8 mouse cellular contexts compared by ENCODE assay signal in the genomic region with DNA sequence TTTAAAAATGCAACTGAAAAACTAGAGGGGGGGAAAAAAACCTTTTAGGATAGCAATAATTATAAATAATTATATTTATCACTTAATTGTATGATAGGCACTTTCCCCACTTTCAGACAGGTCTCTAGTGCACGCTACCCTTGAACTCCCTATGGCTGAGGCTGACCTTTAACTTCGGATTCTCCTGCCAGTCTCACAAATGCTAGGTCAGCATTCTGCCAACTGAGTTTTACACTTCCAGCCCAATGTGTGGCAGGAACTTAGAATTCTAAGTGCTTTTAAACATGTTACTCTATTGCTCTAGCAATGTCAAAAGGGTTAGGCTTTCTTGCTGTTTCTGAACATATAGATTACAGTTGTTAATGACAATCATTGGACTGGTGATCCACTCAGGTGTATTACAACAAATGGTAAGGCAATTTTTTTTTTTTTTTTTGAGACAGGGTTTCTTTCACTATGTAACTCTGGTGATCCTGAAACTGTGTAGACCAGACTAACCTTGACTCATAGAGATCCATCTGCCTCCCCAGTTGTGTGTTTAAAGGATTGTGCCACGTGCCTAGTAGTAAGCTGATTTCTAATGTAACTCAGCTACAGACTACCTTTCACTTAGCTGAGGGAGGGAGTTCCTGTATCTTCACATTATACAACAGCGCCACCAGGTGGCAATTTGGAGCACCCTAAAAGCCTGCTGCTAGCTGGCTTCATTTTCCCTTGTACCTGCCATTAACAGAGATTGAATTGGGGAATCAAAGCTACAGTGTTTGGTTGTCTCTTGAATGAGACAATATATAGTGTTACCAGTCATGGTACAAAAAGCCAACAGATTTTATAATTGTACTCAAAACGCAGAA. TPM values are rescaled to one million over a fixed set of nuclear protein-coding genes. Genes with fewer than 3 reads are reported as not detected.
DNase-seq lines count a peak whose midpoint lies in the region; ATAC-seq and TF ChIP-seq lines count a peak whose summit lies in the region.

No protein-coding gene starts in this region.

- no peak overlapping the region for H3K27ac ChIP-seq in intestine, postnatal 0 days (ENCODE audit: low read depth, low read length)
- no peak overlapping the region for H3K27ac ChIP-seq in stomach, embryonic 14.5 days (ENCODE audit: low read length)

- DNase-seq in B cell, adult 2 months: peak; percentile 83 to 85
- DNase-seq in T-cell, adult 2 months (ENCODE audit: low spot score): peak; percentile 72
- peak; percentile 79 to 84 for DNase-seq in cerebellum, postnatal 36 days
- peak; percentile 79 for DNase-seq in gastrocnemius, adult 18-20 months (ENCODE audit: low spot score)
- peak; percentile 76 for DNase-seq in liver
- DNase-seq in naive thymus-derived CD4-positive, alpha-beta T cell, adult 2 months (ENCODE audit: low read depth): peak; percentile 91

- H3K4me2 ChIP-seq in intestine, postnatal 0 days (replicated peaks; ENCODE audit: low read depth): no peak overlapping the region
- H3K4me2 ChIP-seq in stomach, embryonic 14.5 days (replicated peaks; ENCODE audit: low read depth, low read length): no peak overlapping the region

- H3K36me3 ChIP-seq in intestine, postnatal 0 days (ENCODE audit: control insufficient read depth, insufficient read depth): peaks cover 37% of the 10 kb centered on the region
- H3K36me3 ChIP-seq in stomach, embryonic 14.5 days (ENCODE audit: control insufficient read depth, insufficient read depth, low read length): peaks cover 43% of the 10 kb centered on the region

- TF ChIP-seq CTCF in intestine, postnatal 0 days (IDR thresholded peaks at IDR 0.05; ENCODE audit: low read depth): peak; percentile 94

- H3K4me1 ChIP-seq in intestine, postnatal 0 days (replicated peaks; ENCODE audit: control insufficient read depth, insufficient read depth, low read length): no peaks in the 10 kb centered on the region; the same call in 1 of the 2 replicates
- H3K4me1 ChIP-seq in stomach, embryonic 14.5 days (ENCODE audit: control insufficient read depth, insufficient read depth, low read length): peaks cover 12% of the 10 kb centered on the region; the same call in 1 of the 2 replicates

- 32% methylated on average over 5 of the region's 5 CpGs for WGBS in intestine, postnatal 0 days
- 45% methylated on average over 5 of the region's 5 CpGs for WGBS in stomach, embryonic 14.5 days

- peak; percentile 66 for ATAC-seq in intestine, postnatal 0 days
- ATAC-seq in stomach, embryonic 14.5 days (ENCODE audit: insufficient number of reproducible peaks, insufficient read depth, low FRiP score, low read depth): peak; percentile 80; the same call in 1 of the 2 replicates

- H3K27me3 ChIP-seq in intestine, postnatal 0 days (replicated peaks; ENCODE audit: control insufficient read depth, insufficient read depth, low read length): no peaks in the 10 kb centered on the region
- no peaks in the 10 kb centered on the region for H3K27me3 ChIP-seq in stomach, embryonic 14.5 days (ENCODE audit: control insufficient read depth, insufficient read depth, low read length)

- no peaks in the 10 kb centered on the region for H3K9me3 ChIP-seq in intestine, postnatal 0 days (ENCODE audit: control insufficient read depth)
- no peaks in the 10 kb centered on the region for H3K9me3 ChIP-seq in stomach, embryonic 14.5 days (ENCODE audit: control insufficient read depth, low read depth, low read length)

- H3K9ac ChIP-seq in intestine, postnatal 0 days (ENCODE audit: low read depth, low read length): no peak overlapping the region
- no peak overlapping the region for H3K9ac ChIP-seq in stomach, embryonic 14.5 days (replicated peaks; ENCODE audit: low read depth, low read length)

- no peak overlapping the region for H3K4me3 ChIP-seq in intestine, postnatal 0 days (ENCODE audit: low read depth, low read length)
- H3K4me3 ChIP-seq in stomach, embryonic 14.5 days (ENCODE audit: low read depth, low read length): no peak overlapping the region

RNA-seq across cellular contexts. Expression of a gene that starts 5.9 kb away (rescaled TPM):
- total RNA-seq in gastrocnemius, adult 18-20 months (2021): 10 to 100 TPM; 20.7 to 21.8 TPM
- polyA plus RNA-seq in intestine, postnatal 0 days (2015; fragmentation: Nextera tagmentation; extraction: Ambion mirVana): 22.8 and 25.1 TPM in 2 replicates
- 63.5 and 64.9 TPM in 2 replicates for polyA plus RNA-seq in stomach, embryonic 14.5 days (2014; fragmentation: Nextera tagmentation; extraction: Ambion mirVana)

RNA-seq across cellular contexts. Expression of a gene that starts 17.5 kb away (rescaled TPM):
- total RNA-seq in gastrocnemius, adult 18-20 months (2021): under 1 TPM; 0.37 to 0.57 TPM
- polyA plus RNA-seq in intestine, postnatal 0 days (2015; fragmentation: Nextera tagmentation; extraction: Ambion mirVana): 0.07 and 0.14 TPM in 2 replicates
- polyA plus RNA-seq in stomach, embryonic 14.5 days (2014; fragmentation: Nextera tagmentation; extraction: Ambion mirVana): 0.48 and 0.54 TPM in 2 replicates

RNA-seq across cellular contexts. Expression of a gene that starts 48.0 kb away (rescaled TPM):
- total RNA-seq in gastrocnemius, adult 18-20 months (2021): 1 to 10 TPM; 4.1 to 4.2 TPM
- 8.3 and 10.0 TPM in 2 replicates for polyA plus RNA-seq in intestine, postnatal 0 days (2015; fragmentation: Nextera tagmentation; extraction: Ambion mirVana)
- 21.6 and 26.9 TPM in 2 replicates for polyA plus RNA-seq in stomach, embryonic 14.5 days (2014; fragmentation: Nextera tagmentation; extraction: Ambion mirVana)
